Mouse (Mus musculus): Measurements from ENCODE around the gene Isl2.

GRCm38 (mm10) chr9:55545556-55546175, 7.2 kb downstream of the Isl2 start:
- TF ChIP-seq CTCF (IDR thresholded peaks at IDR 0.05; ENCODE audit: control insufficient read depth, insufficient read depth, low read length) (no peak), POLR2A (IDR thresholded peaks at IDR 0.05; ENCODE audit: borderline replicate concordance, control insufficient read depth, low read depth, low read length) (no peak)

Measured in bone marrow, adult 2 months (tissue).